In genomic region chr4:65604504-65605150, GRCm38 (mm10) we compare ENCODE assay signal across 8 mouse cellular contexts. TPM values are rescaled to one million over a fixed set of nuclear protein-coding genes. Genes with fewer than 3 reads are reported as not detected.
DNase-seq lines count a peak whose midpoint lies in the region; ATAC-seq lines count a peak whose summit lies in the region.

Trim32 (plus strand) TSS chr4:65604986.

- peaks cover 10 to 34% of the 10 kb centered on the region in 2 experiments for H3K4me1 ChIP-seq in heart, embryonic 14.5 days (ENCODE audit: control insufficient read depth in 2 of 2, insufficient read depth in 2 of 2, low read length in 2 of 2)
- H3K4me1 ChIP-seq in liver, embryonic 13.5 days (replicated peaks), result peaks cover 45% of the 10 kb centered on the region
- H3K4me1 ChIP-seq in stomach, embryonic 16.5 days (ENCODE audit: control insufficient read depth, insufficient read depth, low read length), result peaks cover 12% of the 10 kb centered on the region

- peak within 1 kb of the TSS; percentile 20 to 50 for H3K27ac ChIP-seq in heart, embryonic 14.5 days (replicated peaks in 1 of 2; ENCODE audit: control insufficient read depth in 1 of 2, insufficient read depth in 1 of 2, low read depth in 2 of 2, low read length in 2 of 2)
- H3K27ac ChIP-seq in liver, embryonic 13.5 days, result no peak within 1 kb of the TSS
- H3K27ac ChIP-seq in stomach, embryonic 16.5 days (ENCODE audit: low read length), result peak within 1 kb of the TSS; percentile 22; the same call in 1 of the 2 replicates

- H3K9me3 ChIP-seq in heart, embryonic 14.5 days (ENCODE audit: control insufficient read depth, low read length), result no peaks in the 10 kb centered on the region
- H3K9me3 ChIP-seq in liver, embryonic 13.5 days (replicated peaks), result no peaks in the 10 kb centered on the region
- H3K9me3 ChIP-seq in stomach, embryonic 16.5 days (replicated peaks; ENCODE audit: control insufficient read depth, low read length), result no peaks in the 10 kb centered on the region

- peak within 1 kb of the TSS; percentile 93 for H3K9ac ChIP-seq in heart, embryonic 14.5 days (ENCODE audit: low read length)
- peak within 1 kb of the TSS; percentile 70 for H3K9ac ChIP-seq in liver, embryonic 13.5 days
- H3K9ac ChIP-seq in stomach, embryonic 16.5 days (ENCODE audit: low read length), result peak within 1 kb of the TSS; percentile 84

- no peaks in the 10 kb centered on the region for H3K36me3 ChIP-seq in heart, embryonic 14.5 days (ENCODE audit: control insufficient read depth, insufficient read depth, low read length)
- no peaks in the 10 kb centered on the region for H3K36me3 ChIP-seq in liver, embryonic 13.5 days
- H3K36me3 ChIP-seq in stomach, embryonic 16.5 days (ENCODE audit: control insufficient read depth, insufficient read depth, low read length), result no peaks in the 10 kb centered on the region

- peak within 1 kb of the TSS; percentile 85 for H3K4me2 ChIP-seq in heart, embryonic 14.5 days (ENCODE audit: low read length)
- peak within 1 kb of the TSS; percentile 80 for H3K4me2 ChIP-seq in liver, embryonic 13.5 days
- peak within 1 kb of the TSS; percentile 85 for H3K4me2 ChIP-seq in stomach, embryonic 16.5 days (ENCODE audit: low read depth, low read length)

- WGBS in heart, embryonic 14.5 days, result 3% methylated on average over 33 of the region's 33 CpGs
- WGBS in liver, embryonic 13.5 days (ENCODE audit: insufficient replicate concordance), result 5% methylated on average over 33 of the region's 33 CpGs
- WGBS in stomach, embryonic 16.5 days, result 4% methylated on average over 33 of the region's 33 CpGs

- no peaks in the 10 kb centered on the region for H3K27me3 ChIP-seq in heart, embryonic 14.5 days (ENCODE audit: control insufficient read depth, insufficient read depth, low read length)
- H3K27me3 ChIP-seq in liver, embryonic 13.5 days, result no peaks in the 10 kb centered on the region
- no peaks in the 10 kb centered on the region for H3K27me3 ChIP-seq in stomach, embryonic 16.5 days (ENCODE audit: control insufficient read depth, insufficient read depth, low read length)

- peak; percentile 95 for DNase-seq in CD4-positive helper T cell, adult 2 months (ENCODE audit: low read depth, low spot score)
- peak; percentile 92 for DNase-seq in brain, embryonic 18.5 days (ENCODE audit: low read depth, low spot score)
- DNase-seq in fibroblast of lung, adult 2 months (ENCODE audit: low read depth), result peak; percentile 83
- DNase-seq in kidney, postnatal 14 days, result peak; percentile 99
- DNase-seq in liver, embryonic 13.5 days, result peak; percentile 90
- peak; percentile 98 for DNase-seq in neural tube, embryonic 10.5 days (ENCODE audit: extremely low spot score, low spot score)

- peak; percentile 94 for ATAC-seq in heart, embryonic 14.5 days (ENCODE audit: insufficient number of reproducible peaks, insufficient read depth, low FRiP score, low read depth)
- ATAC-seq in liver, embryonic 13.5 days (ENCODE audit: low read depth), result peak; percentile 93
- peak; percentile 96 for ATAC-seq in stomach, embryonic 16.5 days (ENCODE audit: insufficient read depth, low FRiP score)

- H3K4me3 ChIP-seq in heart, embryonic 14.5 days (ENCODE audit: control insufficient read depth in 1 of 2, insufficient read depth in 1 of 2, low read depth in 1 of 2, low read length in 2 of 2), result peak within 1 kb of the TSS; percentile 81 to 84
- H3K4me3 ChIP-seq in liver, embryonic 13.5 days (replicated peaks), result peak within 1 kb of the TSS; percentile 69
- H3K4me3 ChIP-seq in stomach, embryonic 16.5 days (replicated peaks; ENCODE audit: low read length), result peak within 1 kb of the TSS; percentile 80

RNA-seq across cellular contexts. Expression of gene Trim32, which starts in this region (rescaled TPM):
- polyA plus RNA-seq in heart, embryonic 14.5 days (2014; fragmentation: Nextera tagmentation; extraction: Ambion mirVana), result 31.5 and 32.5 TPM in 2 replicates
- polyA plus RNA-seq in liver, embryonic 13.5 days (2015; fragmentation: Nextera tagmentation; extraction: Ambion mirVana), result 6.3 and 8.5 TPM in 2 replicates
- polyA plus RNA-seq in stomach, embryonic 16.5 days (2015; fragmentation: Nextera tagmentation; extraction: Ambion mirVana), result 41.2 TPM in 2 replicates
